Mouse (Mus musculus) heart, adult 8-10 months (tissue): ENCODE results near the gene Smc3. TPM values are rescaled to one million over a fixed set of nuclear protein-coding genes. Genes with fewer than 3 reads are reported as not detected.
"Not testable (repeated sequence)": the region's sequence is repeated elsewhere in the genome, so short reads cannot be mapped to it uniquely, and the experiment has no call there.

Source experiments
- DNase-seq: peaks from one replicate; pipeline ENCODE4 v3.0.0; 2022; ENCODE audit warnings: low spot score
- total RNA-seq, 4 experiments: library from RNA; stranded (reverse); gene quantifications; 2 replicates each; pipeline ENCODE4 v1.2.4; 2022

Smc3 gene
- total RNA-seq, 4 experiments from 2014 or later = 16.0 to 23.4 (median 21.1) TPM

DNA sequence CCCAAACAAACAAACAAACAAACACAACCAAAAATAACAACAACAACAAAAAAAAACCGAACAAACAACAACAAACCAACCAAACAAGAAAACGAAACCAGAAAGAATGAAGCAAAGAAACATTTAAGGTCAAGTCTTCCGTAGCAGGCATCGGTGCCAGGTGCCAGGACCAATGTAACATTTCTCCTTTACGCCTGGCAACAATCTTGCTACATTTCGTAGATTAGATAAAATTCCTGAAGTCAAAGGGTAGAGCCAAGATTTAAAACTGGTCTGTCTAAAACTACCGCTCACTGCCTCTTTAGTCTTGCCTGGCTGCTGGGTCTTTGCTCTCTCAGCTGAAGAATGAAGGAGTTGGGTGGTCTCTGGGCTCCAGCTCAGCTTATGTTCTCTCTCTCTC lies 24.1 kb upstream of the Smc3 start:
- no peak for DNase-seq

DNA sequence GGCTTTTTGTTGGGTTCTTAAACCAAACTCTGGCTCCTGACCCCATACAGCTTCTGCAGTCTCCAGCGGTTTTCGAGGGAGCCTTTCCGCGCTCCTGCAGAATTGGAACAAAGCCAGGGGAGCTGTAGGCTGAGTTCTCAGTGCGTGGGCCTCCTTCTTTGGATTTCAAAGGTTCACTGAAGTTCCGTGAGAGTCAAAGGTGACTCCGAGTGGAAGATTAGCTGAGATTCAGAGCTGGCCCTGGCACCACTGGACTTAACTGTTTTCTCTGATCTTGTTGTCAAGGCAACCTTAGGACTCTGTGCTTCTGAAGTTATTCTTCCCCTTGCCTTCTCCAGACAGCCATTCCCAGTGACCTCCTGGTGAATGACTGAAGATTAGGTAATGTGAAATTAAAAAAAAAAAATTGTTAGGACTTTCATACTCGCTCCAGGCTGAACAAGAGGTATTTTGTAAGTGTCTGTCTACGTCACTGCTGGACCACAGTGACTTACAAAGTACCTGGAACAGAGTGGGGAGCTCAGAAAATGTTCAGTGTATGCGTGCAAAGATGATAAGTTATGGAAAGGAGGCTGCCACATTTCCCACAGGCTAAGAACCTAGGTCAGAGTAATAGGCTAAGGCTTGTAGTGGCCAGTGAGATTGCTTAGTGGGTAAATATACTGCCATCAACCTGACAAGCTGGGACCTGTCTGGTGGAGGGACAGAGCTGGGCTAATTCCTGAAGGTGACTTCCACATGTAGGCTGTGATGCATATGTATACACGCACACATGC lies 23.0 kb upstream of the Smc3 start:
- no peak for DNase-seq

DNA sequence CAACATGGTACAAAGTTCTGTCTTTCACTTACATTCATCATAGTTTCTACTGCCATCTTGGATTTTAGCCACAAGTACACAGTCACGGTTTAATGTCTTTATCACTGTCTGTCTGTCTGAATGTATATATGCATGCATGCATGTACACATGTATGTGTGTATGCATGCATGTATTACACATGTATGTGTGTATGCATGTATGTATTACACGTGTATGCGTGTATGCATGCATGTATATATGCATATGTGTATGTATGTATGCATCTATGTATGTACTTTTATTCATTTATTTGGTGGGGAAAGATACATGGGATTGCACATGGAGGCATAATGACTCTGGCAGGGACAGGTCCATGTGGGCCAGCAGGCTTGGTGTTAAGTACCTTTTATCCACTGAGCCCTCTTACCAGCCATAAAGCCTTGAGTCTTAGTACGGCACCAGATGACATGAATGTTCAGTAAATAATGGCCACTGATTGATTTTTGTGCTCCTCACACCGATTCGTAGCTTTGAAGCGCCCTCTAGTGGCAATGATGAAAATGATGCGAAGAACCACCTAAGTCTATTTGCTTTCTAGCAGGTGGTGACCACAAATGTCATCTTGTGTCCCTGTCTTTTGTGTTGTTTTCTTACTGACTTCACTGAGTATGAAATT lies 21.5 kb upstream of the Smc3 start:
- peak; percentile 63 for DNase-seq

DNA sequence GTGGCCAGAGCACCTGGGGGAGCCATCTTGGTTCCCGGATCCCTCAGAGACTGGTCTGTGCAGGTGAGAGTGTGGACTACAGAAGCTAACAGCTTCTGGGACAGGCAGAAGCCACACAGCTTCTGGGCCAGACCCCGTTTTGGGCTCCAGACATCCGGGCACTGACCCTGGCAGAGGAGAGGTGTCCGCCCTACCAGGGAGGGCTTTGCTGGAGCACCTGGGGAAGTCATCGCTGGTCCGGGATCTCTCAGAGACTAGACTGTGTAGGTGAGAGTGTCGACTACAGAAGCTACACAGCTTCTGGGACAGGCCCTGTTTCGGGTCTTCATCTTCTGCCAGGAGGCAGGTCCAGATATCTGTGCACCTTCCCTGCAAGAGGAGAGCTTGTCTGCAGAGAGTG lies 19.9 kb upstream of the Smc3 start:
- not testable (repeated sequence) for DNase-seq

DNA sequence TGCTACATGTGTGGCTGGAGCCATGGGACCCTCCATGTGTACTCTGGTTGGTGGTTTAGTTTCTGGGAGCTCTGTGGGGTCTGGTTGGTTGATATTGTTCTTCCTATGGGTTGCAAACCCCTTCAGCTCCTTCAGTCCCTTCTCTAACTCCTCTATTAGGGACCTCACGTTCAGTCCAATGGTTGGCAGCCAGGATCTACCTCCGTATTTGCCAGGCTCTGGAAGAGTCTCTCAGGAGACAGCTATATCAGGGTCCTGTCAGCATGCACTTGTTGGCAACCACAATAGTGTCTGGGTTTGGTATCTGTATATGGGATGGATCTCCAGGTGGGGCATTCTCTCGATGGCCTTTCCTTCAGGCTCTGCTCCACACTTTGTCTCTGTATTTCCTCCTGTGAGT lies 12.5 kb upstream of the Smc3 start:
- not testable (repeated sequence) for DNase-seq

DNA sequence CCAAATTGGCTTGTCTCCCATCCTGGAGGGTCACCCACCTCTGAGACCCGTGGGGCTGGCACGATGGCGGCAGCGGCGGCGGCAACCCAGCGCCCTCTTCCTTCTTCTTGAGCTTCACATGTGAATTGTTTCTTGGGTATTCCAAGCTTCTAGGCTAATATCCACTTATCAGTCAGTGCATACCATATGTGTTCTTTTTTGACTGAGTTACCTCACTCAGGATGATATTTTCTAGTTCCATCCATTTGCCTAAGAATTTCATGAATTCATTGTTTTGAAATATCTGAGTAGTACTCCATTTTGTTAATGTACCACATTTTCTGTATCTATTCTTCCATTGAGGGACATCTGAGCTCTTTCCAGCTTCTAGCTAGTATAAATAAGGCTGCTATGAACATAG lies 11.2 kb upstream of the Smc3 start, which contains the start of gene Nutf2-ps1:
TSS of gene Nutf2-ps1 (minus strand) at position 101 of the 400 bp plus-strand sequence.
- DNase-seq = not testable (repeated sequence)

DNA sequence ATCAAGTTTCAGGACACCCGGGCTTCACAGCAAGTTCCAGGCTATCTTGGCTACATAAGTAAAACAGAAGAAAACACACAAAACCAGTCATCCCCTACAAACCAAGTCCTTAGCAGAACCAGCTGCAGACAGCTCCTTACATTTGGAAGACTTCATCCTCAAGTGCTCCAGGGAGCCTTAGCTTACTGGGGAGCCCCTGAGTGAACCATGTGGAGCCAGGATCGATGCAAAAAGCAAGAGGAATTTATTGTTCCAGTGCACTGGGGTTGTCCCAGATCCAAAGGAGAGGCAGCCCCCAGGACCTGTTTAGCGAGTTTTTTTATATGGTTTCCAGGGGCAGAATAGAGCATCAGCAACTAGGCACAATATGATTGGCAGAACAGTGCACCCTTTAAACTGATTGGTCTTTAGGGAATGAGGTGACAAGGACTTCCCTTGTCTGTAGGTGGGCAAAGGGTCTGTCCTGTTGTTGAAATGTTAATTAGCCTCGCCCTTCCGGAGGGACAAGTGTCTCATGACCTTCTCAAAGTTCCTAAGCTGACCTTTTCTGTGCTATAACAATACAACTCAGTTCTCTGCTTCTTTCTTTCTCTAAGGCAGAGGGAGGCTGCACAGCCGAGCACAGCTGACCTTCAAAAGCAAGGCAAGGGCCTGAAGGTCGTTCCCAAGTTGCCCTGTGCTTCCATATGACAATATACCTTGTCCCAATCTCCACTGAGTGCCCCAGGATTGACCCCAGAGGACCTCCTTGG lies 3.3 kb upstream of the Smc3 start:
- DNase-seq = no peak

DNA sequence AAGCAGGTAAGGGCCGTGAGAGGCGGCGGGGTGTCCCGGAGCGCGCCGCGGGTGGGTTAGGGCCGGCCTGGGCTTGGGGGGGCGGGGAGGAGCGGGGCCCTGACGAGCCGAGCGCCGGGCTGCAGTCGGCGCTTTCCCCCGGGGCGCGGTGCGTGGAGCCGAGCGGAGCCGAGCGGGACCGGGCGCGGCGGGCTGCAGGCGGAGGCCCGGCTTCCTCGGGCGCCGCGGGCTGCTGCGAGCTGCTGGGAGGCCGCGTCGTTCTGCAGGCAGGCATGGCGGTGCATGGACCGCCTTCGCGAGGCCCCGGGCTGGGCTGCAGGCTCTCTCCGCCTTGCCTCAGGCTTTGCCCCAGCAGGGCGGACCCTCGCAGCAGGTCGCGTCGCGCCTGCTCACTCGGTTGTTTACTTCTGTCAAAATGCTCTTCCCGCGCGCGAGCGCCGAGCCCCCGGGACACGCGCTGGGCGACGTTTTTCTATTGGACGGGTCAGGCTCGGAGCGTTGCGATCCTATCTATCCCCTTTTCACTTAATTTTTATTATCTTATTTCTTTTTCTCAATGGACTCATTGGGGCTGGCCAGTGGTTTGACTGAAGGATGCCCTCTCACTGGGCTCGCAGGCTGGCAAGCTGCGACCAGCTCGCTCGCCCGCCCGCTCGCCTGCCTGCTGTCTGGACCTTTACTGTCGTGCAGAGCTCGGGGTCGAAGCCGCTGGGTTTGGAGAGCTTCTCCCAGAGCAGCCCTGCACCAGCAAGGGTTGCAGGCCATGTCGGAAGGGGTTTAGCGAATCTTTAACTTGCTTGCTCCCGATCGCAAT lies 558 bp downstream of the Smc3 start:
- DNase-seq = no peak

DNA sequence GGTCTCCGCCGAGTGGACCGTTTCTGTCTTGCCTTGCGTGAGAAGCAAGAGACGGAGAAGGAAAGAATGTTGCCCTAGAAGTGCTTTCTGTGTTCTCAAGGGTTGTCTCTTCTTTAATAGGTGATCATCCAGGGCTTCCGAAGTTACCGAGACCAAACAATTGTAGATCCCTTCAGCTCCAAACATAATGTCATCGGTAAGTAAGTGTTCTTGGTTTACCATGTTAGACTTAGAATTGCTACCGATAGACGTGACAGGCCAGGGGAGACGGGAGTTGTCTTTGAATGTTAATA lies 1.1 kb downstream of the Smc3 start:
- DNase-seq = no peak

DNA sequence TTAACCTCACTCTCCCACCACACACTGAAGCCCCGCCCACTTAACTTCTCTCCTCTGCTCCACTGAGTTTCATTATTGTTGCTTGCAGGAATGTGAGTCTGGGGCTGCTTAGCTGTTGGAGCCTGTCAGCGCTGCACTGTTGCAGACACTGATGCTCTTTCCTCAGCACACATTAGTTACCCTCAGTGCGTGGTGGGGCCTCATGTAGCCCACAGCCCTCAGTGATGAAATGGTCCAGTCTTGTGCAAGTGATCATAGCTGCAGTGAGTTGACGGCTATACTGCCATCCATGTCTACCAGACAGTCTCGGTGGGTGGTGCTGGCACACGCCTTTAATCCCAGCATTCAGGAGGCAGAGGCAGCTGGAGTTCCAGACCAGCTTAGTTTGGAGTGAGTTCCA lies 8.7 kb downstream of the Smc3 start:
- DNase-seq = no peak

DNA sequence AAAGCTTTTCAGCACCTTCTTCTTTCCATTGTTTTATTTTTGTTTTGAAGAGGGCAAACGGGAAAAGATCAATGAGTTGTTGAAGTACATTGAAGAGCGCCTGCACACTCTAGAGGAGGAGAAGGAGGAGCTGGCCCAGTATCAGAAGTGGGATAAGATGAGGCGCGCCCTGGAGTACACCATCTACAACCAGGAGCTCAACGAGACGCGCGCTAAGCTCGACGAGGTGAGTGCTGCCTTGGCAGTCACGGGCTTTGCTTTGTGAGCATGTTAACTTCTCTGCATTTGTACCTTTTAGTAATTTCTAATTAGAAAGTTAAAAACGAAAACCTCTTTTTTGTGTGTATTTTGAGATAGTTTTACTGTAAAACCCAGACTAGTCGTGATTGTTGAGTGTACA lies 21.5 kb downstream of the Smc3 start:
- DNase-seq = no peak

DNA sequence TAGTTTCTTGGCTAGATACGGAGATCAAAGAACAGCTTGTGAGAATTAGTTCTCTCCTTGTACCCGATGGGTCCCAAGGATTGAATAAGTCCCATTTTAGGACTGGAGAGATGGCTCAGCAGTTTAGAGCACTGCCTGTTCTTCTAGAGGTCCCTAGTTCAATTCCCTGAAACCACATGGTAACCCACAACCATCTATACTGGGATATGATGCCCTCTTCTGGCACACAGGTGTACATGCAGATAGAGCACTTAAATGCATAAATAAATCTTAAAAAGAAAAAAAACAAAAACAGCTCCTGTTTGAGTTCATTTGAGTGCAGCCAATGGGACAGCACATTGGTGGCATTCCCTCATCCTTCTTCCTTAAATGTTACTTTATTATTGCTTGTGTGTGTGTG lies 37.8 kb downstream of the Smc3 start:
- no peak for DNase-seq

DNA sequence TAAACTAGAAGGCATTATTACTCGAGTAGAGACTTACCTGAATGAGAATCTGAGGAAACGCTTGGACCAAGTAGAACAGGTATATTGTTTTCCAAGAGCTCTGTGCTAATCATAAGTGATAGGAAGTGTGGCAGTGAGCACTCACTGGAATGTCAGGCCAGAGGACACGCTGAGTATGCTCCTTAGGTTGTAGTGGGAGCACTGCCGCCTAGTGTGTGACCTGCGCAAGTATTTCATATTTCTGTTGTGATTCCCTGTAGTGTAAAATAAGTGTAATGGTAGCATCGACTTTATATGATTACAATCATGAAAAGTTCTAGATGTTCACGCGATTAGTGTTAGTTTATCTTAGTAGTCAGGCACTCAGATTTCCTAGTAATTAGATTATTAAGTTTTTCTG lies 38.5 kb downstream of the Smc3 start:
- DNase-seq = no peak

DNA sequence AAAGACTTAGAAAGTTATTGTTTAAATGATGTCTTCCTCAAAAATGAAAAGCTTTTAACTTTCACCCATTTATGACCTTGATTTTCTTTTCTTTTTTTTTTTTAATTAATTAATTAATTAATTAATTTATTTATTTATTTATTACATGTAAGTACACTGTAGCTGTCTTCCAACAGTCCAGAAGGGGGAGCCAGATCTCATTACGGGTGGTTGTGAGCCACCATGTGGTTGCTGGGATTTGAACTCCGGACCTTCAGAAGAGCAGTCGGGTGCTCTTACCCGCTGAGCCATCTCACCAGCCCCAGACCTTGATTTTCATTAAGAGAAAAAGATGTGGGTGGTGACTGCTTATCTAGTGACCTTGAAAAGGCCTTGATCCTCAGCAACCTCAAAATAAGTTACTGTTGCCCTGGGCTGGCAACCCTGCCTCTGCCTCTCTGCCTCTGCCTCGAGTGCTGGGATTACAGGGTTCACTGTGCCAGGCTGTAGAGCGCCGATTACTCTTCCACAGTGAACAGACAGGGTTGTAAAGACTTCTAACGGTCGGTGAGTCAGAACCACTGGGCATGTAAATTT lies 43.9 kb downstream of the Smc3 start:
- no peak for DNase-seq

DNA sequence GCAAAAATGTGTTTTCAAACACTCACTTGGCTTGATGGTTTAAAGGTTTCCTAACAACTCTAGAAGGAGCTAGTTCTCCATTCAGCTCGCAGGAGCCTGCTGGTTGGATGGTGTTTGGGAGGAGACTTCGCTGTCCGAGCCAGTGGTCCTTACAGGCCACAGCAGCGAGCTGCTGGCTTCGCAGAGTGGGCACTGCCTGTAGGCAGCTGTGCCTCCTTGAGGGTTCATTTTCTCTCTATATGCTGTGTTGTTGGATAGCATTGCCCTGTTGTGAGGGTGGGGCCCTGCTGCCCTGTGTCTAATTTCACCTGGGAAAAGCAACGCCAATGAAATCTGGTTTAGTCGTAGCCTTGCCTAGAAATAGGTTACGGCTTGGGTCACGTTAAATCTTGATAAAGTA lies 47.1 kb downstream of the Smc3 start:
- DNase-seq = no peak

DNA sequence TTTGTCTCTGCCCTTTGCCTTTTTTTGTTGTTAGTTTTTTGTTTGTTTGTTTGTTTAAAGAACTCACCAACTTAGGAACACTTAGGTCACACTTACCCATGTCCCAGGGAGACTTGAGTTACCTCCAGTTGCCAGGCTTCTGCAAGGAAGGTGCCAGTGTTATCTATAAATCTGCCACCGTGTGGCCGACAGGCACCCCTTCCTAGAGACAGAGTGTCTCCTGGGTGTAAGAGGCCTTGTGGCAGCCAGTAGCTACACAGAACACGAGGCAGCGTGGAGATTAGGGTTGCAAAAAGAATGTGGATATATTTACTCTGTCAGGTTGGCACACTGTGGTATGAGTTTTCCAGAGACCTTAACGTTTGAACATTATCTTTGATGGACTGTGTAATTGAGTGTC lies 47.9 kb downstream of the Smc3 start:
- DNase-seq = no peak

DNA sequence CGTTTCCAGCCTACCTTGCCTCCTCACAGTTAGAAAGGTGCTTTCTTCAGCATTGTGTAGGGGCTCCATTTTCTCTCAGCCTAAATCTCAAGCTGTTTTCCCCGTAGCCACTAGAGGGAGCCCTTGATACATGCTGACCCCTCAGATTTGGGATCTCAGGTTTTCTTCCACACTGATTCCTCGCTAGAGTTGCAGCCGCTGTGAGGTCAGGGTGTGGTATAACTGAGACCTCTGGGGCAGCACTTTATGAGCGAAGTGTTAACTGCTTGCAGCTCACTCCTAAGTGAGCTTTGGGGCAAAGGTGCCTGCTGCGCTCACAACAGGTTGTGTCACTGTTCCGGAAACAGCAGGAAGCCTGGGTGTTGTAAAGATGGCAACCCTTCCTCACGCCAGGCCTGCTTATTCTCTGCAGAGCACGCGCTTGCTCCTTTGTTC lies 48.6 kb downstream of the Smc3 start:
- peak; percentile 70 for DNase-seq

DNA sequence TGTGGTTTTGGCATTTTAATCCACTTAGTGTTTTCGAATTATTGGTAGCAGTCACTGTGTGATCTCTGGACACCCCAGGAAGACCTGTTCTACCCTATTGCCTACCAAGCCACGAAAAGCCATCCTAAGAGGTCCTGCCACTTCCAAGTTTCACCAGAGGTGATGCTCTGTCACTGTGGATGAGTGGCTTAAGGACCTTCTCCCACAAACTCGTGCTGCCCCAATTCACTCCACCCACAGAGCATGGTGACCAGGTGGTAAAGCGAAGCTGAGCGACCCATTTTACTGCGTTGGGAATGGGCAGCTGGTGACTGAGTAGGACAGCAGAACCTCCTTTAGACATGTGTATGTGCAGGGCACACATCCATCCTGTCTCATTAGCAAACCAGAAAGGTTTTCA lies 49.2 kb downstream of the Smc3 start:
- DNase-seq = no peak

DNA sequence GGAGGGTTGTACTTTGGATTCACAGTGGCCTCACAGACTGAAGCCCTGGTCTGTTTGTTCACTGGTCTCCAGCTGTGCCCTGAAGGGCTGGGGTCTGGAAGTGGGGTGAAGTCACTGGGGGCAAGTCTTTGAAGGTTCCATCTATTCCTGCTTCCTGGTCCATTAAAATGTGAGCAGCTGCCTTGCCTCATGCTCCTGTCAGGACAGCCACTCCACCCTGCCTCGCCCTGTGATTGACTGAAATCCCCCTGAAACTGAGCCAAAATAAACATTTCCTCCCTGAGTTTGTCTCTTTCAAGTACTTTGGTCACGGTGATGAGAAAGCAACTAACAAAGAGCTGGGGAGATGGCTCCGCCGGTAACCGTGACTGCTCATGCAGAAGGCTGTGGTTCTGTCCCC lies 49.6 kb downstream of the Smc3 start:
- DNase-seq = no peak

DNA sequence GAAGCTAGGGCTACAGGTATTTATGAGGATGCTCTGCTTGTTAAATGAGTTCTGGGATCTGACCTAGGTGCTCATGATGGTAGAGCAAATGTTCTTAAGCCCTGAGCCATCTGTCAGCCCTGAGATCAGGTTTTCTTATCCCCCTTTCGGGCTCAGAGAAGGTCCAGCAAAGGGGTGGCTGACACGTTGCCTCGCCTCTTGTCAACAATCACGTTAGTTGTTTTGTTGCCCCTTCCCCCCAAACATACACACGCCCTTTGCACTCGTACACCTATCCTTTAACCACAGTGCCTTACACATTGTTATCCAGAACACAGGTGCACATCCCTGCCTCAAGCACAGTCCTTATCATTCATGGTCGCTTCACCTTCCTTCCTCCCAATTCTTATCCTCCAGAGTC lies 50.7 kb downstream of the Smc3 start:
- no peak for DNase-seq

DNA sequence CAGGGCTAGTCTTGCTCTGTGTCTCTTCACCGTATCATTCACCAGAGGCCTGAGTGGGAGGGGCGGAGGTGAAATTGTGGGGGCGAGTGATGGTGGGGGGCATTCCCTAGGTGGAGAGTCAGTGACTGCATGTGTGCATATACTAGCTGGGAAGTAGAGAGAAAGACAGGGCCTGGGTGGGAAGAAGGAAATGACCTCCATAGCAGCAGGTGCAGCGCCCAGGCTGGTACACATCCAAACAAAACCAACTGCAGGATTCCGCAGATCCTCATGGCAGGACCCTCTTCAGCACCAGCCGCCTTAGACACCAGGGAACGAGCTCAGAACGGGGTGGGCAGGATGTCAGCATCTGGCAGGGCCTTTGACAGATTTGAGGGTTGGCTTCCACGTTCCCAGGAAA lies 52.1 kb downstream of the Smc3 start:
- no peak for DNase-seq
